Mouse (Mus musculus) heart, adult 2 months (tissue): ENCODE results near the gene AY074887.

Experiments used
- CTCF ChIP-seq: fragments of 200-600 bp; IDR thresholded peaks from 2 replicates; pipeline ENCODE4 v1.8.1; 2022; ENCODE audit warnings: antibody characterized with exemption, mild to moderate bottlenecking, moderate library complexity
- EP300 ChIP-seq: fragments of 200-500 bp; IDR thresholded peaks from 2 replicates; pipeline ENCODE4 v1.6.1; 2011; ENCODE audit warnings: low read depth, low read length, control low read depth; ENCODE audit not compliant: insufficient read depth
- POLR2A ChIP-seq: fragments of 200-500 bp; IDR thresholded peaks from 2 replicates; pipeline ENCODE4 v1.6.1; 2011; ENCODE audit warnings: mild to moderate bottlenecking, low read depth, low read length, control low read depth; ENCODE audit not compliant: insufficient read depth

- TF ChIP-seq CTCF (no peak), EP300 (no peak), POLR2A (no peak)
These were observed 8.7 kb downstream of the AY074887 start for GRCm38 (mm10) chr9:54942071-54942470.
